Mouse (Mus musculus) forelimb bud, embryonic 11.5 days (tissue): ENCODE measurements around the gene Enthd1.
"Not testable (repeated sequence)": the region's sequence is repeated elsewhere in the genome, so short reads cannot be mapped to it uniquely, and the experiment has no call there.

Source experiments
- DNase-seq: peaks from one replicate; pipeline ENCODE4 v3.0.0-alpha.2; 2012; ENCODE audit warnings: low read depth, low spot score

Enthd1 gene

GRCm38 (mm10) chr15:80538075-80538474 lies 26.9 kb downstream of the Enthd1 start:
- DNase-seq: no peak

- DNase-seq: no peak
These were observed 28.9 kb downstream of the Enthd1 start for GRCm38 (mm10) chr15:80536051-80536450.

GRCm38 (mm10) chr15:80533274-80533673 lies 31.7 kb downstream of the Enthd1 start:
- DNase-seq: no peak

GRCm38 (mm10) chr15:80532281-80533072 lies 32.5 kb downstream of the Enthd1 start:
- DNase-seq: no peak

- DNase-seq: no peak
These were observed 33.9 kb downstream of the Enthd1 start for GRCm38 (mm10) chr15:80531026-80531425.

GRCm38 (mm10) chr15:80529955-80530869 lies 34.7 kb downstream of the Enthd1 start:
- no peak for DNase-seq

GRCm38 (mm10) chr15:80521661-80522388 lies 43.1 kb downstream of the Enthd1 start:
- no peak for DNase-seq

GRCm38 (mm10) chr15:80519931-80520330 lies 45.0 kb downstream of the Enthd1 start:
- no peak for DNase-seq

- no peak for DNase-seq
These were observed 46.3 kb downstream of the Enthd1 start for GRCm38 (mm10) chr15:80518567-80519223.

GRCm38 (mm10) chr15:80517996-80518395 lies 47.0 kb downstream of the Enthd1 start:
- peak; percentile 24 for DNase-seq

GRCm38 (mm10) chr15:80516525-80516924 lies 48.4 kb downstream of the Enthd1 start:
- DNase-seq: no peak

- no peak for DNase-seq
These were observed 59.9 kb downstream of the Enthd1 start for GRCm38 (mm10) chr15:80505086-80505485.

- DNase-seq: not testable (repeated sequence)
These were observed 61.8 kb downstream of the Enthd1 start for GRCm38 (mm10) chr15:80503155-80503554.

- no peak for DNase-seq
These were observed 62.2 kb downstream of the Enthd1 start for GRCm38 (mm10) chr15:80502741-80503140.

- no peak for DNase-seq
These were observed 63.6 kb downstream of the Enthd1 start for GRCm38 (mm10) chr15:80501106-80502096.

GRCm38 (mm10) chr15:80500426-80500825 lies 64.5 kb downstream of the Enthd1 start:
- no peak for DNase-seq

- DNase-seq: not testable (repeated sequence)
These were observed 67.2 kb downstream of the Enthd1 start for GRCm38 (mm10) chr15:80497733-80498132.

GRCm38 (mm10) chr15:80491505-80491904 lies 73.5 kb downstream of the Enthd1 start:
- DNase-seq: no peak

GRCm38 (mm10) chr15:80490151-80490550 lies 74.8 kb downstream of the Enthd1 start:
- no peak for DNase-seq

GRCm38 (mm10) chr15:80488658-80489057 lies 76.3 kb downstream of the Enthd1 start:
- no peak for DNase-seq
